Mouse (Mus musculus) left cerebral cortex, adult 8-10 months (tissue): Measurements from ENCODE around the gene Gm21954. TPM values are rescaled to one million over a fixed set of nuclear protein-coding genes. Genes with fewer than 3 reads are reported as not detected.

Experiments
- DNase-seq, 2 experiments: peaks; one replicate each; pipeline ENCODE4 v3.0.0; 2022; ENCODE audit warnings: low spot score in 2 of 2
- total RNA-seq, 4 experiments: library from RNA; stranded (reverse); gene quantifications; 2 replicates each; pipeline ENCODE4 v1.2.4; 2022

Gene Gm21954
- total RNA-seq, 4 experiments from 2014 or later: not detected

DNA sequence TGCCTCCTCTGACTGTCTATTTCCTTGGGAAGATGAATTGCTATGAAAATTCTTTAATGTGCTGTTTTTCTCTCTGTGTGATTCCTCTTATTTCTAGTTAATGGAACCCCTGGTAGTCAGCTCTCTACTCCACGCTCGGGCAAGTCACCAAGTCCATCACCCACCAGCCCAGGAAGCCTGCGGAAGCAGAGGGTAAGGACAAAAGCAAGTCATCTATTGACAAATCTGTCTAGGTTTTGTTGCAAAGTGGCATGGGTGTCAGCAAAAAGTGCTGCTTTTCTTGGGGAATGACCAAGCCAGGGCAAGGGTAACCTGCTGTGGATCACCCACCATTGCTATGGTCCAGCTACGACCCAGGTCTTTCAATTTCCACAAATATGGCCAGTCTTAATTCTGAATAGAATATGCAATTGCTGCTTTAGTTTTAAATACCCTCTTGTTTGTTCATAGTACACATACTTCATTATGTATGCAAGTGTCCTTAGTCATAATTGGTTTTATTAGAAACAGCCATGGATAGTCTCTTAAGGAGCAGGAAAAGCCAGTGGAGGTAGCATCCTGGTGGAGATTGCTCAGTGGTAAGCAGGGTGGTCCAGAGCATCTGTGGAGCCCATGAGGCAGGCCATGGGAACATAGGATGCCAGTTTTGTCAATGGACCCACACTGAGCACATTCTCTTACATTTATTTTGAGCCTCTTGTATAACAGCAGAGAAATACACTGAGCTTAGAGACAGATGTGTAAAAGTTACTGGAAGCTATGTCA, 8.9 kb downstream of the Gm21954 start:
- DNase-seq: no peak

DNA sequence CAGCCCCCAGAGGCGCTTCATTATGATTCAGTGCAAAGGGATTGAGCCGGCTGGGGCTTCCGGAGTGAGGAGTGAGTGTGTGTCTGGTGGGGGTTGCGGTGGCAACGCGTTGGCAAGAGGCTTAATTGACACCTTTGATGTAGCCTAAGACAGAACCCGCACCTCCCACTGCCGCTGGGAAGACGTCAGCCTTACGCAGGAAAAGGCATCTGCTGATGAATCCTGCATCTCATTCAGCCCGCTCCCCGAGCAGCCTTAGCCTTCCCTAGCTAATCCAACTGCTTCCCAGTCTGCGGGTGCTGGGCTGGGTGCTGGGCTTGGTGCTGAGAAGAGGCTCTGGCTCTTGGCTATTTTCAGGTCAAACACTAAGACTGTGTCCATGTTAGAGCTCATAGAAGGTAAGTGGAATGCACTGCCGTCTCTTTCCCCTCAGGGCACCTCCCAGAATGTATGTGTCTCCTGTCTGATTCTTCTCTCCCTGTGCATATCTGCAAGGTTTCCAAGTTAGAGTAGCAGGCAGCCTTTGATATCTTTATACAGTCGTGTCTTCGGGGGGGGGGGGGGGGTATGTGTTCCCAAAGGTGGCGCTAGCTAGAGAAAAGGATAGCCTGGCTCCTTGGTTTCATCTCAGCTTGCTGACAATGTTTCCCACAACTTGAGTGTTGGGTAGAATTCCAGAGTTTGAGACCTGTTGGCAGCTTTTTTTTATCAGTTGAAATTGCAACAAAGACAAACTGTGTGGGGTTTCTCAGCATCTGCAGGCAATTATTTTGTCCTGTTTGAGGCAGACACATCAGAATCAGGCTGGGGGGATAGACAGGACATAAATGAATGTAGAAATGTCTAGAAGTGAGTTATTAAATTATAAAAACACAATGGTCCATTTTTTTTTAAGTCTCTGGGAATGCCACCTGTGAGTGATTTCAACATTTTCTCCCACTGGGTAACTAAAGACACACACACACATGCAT, 10.0 kb downstream of the Gm21954 start:
- peak; percentile 88 to 95 for DNase-seq

DNA sequence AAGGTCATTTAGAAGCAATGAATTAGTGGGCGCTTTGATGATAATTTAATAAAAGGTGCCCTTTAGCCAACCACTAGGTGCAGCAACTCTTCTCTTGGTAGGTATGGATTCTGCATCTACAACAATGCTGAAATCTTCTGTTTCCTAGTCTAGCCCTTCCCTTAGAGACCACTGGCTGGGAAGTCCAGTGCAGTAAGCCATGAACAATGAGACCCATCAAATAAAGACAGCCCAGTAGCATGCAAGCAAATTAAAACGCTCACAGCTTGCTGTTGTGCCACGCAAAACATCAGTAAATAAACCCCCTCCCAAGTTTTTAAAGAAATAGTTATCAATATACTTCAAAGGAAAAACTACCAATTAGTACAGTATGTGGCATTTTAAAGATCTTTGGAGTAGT, 10.9 kb downstream of the Gm21954 start:
- no peak for DNase-seq

DNA sequence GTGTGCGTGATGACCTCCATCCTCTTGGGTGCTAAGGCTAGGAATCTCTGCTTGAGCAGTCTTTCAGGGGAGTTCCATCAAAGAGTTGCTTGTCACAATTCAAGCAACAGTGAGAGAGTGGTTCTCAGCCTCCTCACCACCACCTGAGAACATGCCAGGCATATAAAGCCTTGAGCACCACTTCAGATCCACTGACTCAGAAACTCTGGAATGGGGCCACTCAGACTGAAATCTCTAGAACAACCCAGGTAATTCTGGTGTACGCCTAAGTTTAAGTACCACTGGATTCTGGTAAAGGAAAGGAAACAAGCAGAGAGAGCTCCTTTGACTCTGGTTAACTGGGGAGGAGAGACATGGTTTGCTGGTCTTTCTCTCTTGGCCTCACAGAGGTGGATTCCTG, 19.5 kb downstream of the Gm21954 start:
- DNase-seq: no peak

DNA sequence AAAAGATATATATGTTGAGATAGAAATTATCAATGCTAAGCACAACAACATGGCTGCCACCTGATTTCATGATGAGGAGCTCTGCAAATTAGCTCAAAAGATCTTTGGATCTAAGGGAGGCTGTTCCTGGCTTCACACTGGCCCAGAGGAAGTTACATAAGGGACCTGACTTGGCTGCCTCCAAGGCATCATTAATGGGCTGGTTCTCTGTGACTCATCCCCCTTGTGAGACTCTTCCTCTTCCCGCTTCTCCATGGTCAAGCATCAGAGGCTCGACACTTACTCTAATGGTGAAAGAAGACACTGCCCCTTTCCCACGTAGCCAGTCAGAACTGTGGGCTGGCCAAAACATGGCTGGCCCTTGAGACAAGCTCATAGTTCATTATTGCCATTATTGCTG, 20.1 kb downstream of the Gm21954 start:
- DNase-seq: no peak

DNA sequence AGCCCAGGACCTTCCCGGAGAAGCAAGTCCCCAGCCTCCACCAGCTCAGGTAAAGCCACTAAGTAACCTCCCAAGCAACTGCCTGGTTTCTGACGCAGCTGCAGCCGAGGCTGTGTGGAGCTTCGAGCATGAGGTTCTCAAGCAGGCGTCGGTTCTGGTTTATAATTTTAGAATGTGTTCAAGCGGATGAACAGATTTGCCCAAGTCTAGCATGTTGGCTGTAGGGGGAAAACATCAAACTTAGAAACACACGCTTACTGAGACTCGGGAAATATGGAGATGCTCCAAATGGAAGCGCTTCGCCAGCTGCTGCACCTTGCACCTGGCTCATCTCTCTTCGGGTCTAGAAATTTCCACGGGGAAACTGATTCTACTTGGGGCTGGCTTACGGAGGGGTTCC, 21.0 kb downstream of the Gm21954 start:
- peak in 1 of 2 experiments; percentile 73 for DNase-seq

DNA sequence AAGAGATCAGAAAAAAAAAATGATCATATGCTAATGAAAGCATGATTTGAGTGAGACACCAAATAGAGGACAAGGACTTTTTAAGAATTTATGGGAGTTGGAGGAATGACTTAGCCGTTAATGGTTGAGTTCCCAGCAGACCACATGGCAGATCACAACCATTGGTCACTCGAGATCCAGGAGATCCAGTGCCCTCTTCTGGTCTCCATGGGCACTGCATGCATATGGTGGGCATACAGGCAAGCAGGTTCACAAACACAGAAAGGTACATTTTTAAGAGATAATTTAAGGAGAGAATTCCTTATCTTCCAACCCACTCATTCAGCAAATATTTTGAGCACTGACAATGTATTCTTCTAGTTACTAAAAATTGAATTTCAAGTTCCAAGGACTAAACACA, 22.9 kb downstream of the Gm21954 start:
- DNase-seq: no peak

DNA sequence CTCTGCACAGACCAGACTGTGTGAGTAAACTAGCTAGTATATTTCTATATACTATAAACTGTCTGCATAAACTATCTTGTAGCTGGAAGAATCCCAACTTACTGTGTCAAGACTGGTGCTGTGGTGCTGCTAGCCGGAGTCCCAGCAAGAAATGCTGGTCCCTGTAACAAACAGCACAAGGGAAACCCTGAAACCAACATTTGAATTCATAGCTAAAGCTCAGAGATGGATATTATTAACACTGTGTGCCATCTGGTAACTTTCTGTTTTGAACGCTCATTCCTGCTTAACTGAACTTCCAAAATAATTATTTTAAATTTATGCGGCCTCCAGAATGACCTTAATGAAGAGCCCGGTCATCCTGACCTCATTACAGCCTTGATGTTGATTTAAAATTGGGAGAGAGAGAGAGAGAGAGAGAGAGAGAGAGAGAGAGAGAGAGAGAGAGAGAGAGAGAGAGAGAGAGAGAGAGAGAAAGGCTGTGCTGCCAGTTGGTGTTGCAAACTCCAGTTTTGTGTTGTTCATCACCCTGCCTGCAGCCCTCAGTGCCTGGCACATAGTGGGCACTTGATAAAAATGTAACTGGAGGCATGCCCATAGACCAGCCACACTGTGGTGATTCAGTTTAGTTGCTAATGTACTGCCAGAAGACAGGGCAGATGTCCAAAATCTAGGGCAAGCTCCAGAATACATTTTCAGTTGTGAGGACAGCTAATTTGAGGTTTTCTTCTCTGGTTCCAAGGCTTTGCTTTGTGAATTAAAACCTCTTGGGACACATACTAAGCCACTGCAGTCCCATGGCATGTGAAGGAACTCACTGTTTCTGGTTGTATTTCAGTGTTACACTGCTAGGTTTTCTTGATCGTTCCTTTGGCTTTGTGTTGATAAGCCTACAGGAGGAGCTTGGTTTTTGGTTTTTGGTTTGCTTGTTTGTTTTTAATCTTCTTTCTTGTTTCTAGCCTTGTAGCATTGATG, 24.2 kb downstream of the Gm21954 start:
- DNase-seq: peak in 1 of 2 experiments; percentile 95

DNA sequence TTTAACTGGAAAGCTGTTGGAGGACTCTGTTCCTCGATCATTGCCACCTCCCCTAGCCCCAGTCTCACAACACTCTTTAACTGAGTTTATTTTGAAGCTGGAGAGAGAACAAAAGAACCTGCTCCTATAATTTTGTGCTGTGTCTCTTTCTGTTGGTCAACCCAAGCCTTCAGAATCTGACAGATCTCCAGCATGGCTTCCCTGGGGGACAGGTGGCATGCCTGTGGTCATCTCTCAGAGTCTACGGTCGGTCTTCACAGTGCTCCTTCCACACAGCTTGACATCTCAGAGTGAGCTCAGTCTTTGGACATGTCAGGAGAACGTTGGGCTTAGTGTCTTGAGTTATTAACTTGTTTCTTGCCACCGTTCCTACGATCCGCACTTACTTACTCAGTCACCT, 25.3 kb downstream of the Gm21954 start:
- no peak for DNase-seq

DNA sequence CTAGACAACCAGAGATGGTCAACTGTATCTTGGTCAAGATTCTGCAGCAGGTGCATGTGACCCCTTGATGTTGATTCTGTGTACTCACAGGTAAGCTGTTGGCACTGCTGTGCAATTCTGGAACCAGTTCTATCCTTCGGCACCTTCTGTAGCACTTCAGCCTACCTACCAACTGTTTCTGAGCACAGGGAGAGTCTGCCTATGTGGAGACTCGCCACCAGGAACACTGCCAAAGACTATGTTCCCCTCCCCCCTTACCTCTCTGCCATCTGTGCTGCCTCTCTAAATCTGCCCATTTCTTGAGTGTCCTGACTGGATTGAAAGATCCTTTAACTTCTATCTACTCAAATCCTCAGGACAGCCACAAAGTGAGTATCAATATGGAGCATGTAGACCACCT, 28.3 kb downstream of the Gm21954 start:
- DNase-seq: peak in 1 of 2 experiments; percentile 73

DNA sequence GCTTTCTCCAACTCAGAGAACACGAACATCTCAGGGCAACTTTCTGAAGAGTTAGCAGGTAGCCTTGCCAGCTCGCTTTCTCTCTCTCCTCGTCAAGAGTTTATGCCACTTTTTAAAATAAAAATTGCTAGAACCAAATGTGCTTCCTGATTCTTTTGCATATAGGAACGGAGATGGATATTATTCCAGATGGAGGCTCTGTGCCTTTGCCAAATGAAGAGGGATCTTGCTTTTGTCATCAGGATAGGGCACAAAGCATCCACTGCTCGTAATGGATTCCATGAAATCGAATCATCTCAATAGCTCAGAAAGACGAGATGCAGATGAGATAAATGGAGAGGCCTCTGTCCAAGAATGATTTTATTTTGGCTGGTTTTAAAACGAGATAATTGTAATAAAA, 28.7 kb downstream of the Gm21954 start:
- no peak for DNase-seq

DNA sequence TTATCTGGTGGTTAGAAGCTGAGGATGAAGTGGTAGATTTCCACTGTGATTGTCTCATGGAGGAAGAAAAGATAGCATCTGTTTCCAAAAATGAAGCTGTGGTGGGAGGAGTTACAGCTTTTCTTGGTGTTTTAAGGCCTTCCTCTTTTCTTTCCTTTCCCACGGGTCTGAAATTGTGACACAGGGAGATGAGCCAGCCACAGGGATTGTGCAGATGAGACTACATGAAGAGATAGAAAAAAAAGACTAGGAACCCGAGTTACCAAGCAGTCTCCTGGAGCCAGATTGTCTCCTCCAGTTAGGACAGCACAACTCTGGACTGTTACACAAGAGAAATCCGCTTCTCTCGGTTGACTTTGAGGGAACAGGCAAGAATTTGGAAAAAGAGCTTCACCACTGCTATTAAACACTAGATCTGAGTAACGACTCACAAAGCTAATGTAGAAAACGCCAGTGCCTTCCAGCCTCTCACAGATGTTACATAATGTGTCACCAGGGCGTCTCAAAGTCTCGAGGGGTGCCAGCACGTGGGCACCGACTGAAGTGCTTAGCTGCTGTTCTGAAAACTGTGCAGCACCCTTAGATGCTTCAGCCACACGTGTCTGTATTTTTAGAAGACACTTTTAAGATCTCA, 29.9 kb downstream of the Gm21954 start:
- DNase-seq: peak in 1 of 2 experiments; percentile 80

DNA sequence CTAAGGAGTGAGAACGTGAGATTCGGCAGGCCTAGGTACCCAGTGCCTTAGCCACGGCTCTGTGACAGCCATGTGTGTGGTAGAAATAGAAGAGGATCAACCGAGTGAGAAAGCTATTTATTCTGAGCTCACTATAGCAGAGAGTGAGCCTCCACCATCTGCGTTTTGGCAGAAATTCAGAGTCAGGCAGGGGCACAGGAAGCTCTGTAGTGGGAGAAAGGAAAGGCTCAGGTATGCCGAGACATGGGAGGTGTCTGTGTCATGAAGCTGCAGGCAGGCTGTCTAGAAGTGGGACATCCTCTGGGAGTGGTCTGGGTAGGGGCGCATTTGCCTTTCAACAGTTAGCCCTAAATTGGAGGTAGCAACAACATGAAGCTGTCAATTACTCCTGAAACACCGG, 31.7 kb downstream of the Gm21954 start:
- peak in 1 of 2 experiments; percentile 65 for DNase-seq

DNA sequence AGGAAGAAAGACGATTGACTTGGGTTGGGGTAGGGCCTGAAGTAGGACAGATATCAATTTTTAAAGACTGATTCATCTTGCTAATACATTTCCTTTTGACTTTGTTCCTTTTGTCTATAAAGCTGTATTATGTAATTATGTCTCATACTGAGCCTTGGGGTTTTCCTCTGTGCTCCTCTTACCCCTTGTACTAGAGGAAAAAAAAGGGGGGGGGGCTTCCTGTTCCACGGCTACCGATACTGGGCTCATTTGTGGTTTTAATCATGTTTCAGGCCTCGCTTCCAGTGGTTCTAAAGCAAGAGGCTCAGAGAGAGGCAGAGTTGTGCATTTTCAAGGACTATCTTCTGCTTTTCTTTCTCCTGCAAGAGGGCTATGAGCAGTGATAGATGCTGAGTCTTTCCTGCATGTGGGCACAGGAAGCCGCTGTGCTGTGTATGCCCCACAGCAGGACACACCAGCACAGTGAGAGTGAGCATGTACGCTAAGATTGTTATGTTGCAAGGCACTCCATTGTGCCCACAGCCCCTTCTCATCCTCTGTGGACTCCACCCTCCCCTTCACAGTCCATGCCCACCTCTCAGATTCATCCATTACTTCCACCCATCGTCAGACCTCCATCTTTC, 33.1 kb downstream of the Gm21954 start:
- DNase-seq: no peak

DNA sequence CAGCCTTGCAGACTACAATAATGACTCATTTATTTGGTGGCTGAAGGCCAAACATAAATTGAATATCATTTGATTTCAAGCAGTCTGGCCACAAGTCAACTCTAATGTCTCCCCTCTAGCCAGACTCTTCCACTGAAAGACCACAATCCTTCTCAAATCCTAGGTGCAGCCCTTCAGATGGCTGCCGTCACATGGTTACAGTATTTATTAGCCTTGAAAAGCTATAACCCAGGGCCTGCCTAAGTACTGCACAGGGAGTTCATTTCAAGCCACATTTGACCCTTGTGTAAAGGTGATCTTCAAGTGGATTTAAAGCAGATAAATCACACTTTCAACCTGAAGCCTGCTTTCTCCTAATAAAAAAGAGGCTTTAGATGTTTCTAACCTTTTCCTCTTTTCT, 37.7 kb downstream of the Gm21954 start:
- no peak for DNase-seq

DNA sequence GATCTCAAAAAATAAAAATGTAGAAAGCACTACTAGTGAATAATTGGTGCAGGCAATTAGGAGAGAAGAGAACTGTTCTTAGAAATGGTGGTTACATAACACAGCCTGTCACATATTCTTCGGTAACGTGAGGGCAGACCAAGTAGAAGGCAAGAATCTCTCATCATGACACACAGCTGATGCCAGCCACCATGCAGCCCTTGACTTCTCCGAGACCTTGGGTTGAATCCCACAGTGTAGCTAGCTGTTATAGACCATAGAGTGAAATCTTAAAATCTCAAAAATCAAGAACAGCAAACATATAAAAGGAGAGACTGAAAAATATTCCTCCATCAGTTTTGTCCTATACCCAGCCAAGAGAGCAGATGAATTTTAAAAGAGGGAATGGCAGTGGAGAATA, 40.8 kb downstream of the Gm21954 start:
- DNase-seq: no peak

DNA sequence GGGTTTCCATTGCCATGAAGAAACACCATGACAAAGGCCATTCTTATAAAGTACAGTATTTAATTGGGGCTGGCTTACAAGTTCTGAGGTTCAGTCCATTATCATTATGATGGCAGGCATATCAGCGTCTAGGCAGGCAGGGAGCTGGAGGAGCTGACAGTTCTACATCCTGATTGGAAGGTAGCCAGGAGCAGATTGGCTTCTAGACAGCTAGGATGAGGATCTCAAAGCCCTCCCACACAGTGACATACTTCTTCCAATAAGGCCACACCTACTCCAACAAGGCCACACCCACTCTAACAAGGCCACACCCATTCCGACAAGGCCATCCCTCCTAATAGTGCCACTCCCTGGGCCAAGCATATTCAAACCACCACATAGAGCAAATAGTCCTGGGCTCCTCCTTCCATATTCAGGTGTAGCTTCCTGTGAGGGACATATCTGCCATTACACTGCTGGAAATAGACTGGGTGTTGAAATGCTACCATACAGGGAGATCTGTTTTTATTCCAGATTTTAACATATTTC, 41.9 kb downstream of the Gm21954 start:
- no peak for DNase-seq

DNA sequence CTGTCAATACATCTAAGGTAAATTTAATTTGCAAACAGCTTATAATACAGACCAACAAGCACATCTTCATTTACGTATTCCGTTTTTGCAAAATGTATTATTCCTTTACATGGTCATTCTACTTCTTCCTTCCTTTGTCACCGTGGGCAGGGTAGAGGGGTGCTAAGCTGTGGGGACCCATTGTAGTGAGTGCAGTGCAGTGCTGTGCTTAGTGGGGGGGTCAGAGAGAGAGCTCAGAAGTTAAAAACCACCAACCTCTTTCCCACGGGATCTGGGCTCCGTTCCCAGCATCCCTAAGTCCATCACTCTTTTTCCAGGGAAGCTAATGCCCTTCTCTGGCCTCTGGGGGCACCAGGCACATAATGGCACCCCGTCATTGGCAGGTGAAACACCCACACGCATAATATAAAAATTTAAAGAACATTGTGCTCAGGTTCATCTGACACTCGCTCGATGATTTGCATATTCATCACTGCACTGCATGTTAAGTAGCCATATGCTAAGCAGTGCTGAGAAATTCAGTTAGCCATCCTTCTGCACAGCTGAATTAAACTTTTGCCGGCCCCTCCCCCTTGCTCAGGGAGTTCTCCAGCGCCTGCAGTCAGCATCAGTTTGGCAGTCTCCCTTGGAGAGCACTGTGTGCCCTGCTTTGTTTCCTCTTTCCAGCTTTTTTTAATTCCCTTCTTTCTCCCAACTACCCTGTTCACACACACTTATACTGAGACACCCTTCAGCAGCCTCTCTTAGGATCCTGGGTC, 48.2 kb downstream of the Gm21954 start:
- peak; percentile 56 to 76 for DNase-seq

DNA sequence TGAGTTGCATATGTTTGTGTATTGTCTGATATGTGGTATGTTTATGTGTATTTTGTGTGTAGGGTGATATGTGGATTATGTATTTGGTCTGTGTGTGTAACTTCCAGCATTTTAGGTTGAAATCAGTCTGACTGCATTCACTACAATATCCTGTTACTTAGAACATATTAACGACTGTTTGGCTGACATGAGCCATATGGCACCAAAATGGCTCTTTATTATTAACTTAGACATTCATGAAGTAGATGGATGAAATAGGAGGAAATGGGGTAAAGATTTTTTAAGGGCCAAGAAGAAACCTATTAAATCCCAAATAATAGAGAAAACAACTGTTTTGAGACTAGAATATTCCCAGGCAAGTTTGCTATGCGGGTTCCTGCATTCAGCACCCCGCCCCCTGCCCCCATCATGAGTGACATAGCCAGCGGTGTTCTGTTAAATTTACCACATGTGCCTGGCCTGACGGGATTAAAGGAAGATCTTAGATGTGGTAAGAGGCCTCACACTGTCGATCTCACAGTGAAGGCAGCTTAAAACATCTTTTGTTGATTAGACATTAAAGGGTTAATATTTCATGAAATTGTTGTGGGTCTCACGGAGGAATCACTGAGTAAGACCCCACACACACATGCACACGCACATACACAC, 51.5 kb downstream of the Gm21954 start:
- DNase-seq: no peak
